Mouse (Mus musculus): ENCODE data around the gene Wbp11. TPM values are rescaled to one million over a fixed set of nuclear protein-coding genes. Genes with fewer than 3 reads are reported as not detected.
A peak's percentile ranks its signal among the peaks of the same experiment; 100 is the strongest.

Gene Wbp11
- total and polyA plus RNA-seq, 3 experiments: 43.5 to 411 (median 294) TPM

DNA sequence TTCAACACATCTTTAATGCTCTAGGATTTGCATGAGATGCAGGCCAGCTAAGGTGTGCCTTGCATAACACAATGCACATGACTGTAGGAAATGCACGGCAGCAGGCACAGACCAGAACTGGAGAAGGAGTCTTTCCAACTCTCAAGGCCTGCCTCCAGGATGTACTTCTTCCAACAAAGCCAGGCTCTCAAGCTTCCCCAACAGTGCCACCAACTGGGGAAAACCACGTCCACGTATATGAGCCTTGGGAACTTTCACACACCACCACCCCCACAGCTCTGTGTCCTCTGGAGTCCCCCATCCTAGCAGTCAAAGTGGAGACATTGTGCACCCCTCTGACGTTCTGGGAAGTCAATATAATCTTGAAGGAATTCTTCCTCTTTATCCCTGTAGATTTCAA is 14.9 kb downstream of the Wbp11 start:
- TF ChIP-seq MEF2A (IDR thresholded peaks at IDR 0.05; ENCODE audit: extremely low read depth, insufficient replicate concordance, low read depth, low read length, poor library complexity, severe bottlenecking) (no peak), CTCF (IDR thresholded peaks at IDR 0.05 in 2 of 3, conservative IDR thresholded peaks at IDR 0.05 in 1 of 3; ENCODE audit: control insufficient read depth in 1 of 3, insufficient read depth in 1 of 3, low read depth in 2 of 3, low read length in 3 of 3, poor library complexity in 1 of 3, severe bottlenecking in 1 of 3) (peak in 1 of 3 experiments; percentile 26; a peak in 1 of 6 replicates), ZNF384 (IDR thresholded peaks at IDR 0.05; ENCODE audit: low read depth, low read length) (no peak)
- Histone ChIP-seq H3K4me3 (ENCODE audit: control insufficient read depth in 1 of 2, insufficient read depth in 1 of 2, low read depth in 2 of 2, low read length in 2 of 2) (no peak overlapping the region), H3K36me3 (ENCODE audit: control insufficient read depth in 1 of 2, insufficient read depth in 2 of 2, low read length in 2 of 2) (peaks cover 10 to 15% of the 10 kb centered on the region in 2 experiments), H3K27ac (ENCODE audit: control insufficient read depth, low read depth, low read length) (no peak overlapping the region), H3K9me3 (replicated peaks; ENCODE audit: insufficient read depth, low read length) (no peaks in the 10 kb centered on the region), H3K4me1 (ENCODE audit: control insufficient read depth in 1 of 2, insufficient read depth in 2 of 2, low read length in 2 of 2) (peaks cover 0 to 12% of the 10 kb centered on the region in 2 experiments; a peak in 3 of 4 replicates), H3K9ac (ENCODE audit: control insufficient read depth, low read depth, low read length, poor library complexity, severe bottlenecking) (no peak overlapping the region), H3K79me2 (ENCODE audit: control insufficient read depth, insufficient read depth, low read length, poor library complexity) (peaks cover 25% of the 10 kb centered on the region), H3K27me3 (ENCODE audit: control insufficient read depth in 1 of 2, insufficient read depth in 2 of 2, low read length in 2 of 2) (no peaks in the 10 kb centered on the region)
- peak; percentile 37 for DNase-seq (ENCODE audit: low read depth, low spot score)

- Histone ChIP-seq H3K36me3 (ENCODE audit: control insufficient read depth in 1 of 2, insufficient read depth in 2 of 2, low read length in 2 of 2) (peaks cover 8 to 10% of the 10 kb centered on the region in 2 experiments), H3K79me2 (ENCODE audit: control insufficient read depth, insufficient read depth, low read length, poor library complexity) (peaks cover 24% of the 10 kb centered on the region), H3K9ac (ENCODE audit: control insufficient read depth, low read depth, low read length, poor library complexity, severe bottlenecking) (no peak overlapping the region), H3K9me3 (replicated peaks; ENCODE audit: insufficient read depth, low read length) (no peaks in the 10 kb centered on the region), H3K4me1 (ENCODE audit: control insufficient read depth in 1 of 2, insufficient read depth in 2 of 2, low read length in 2 of 2) (peaks cover 0 to 12% of the 10 kb centered on the region in 2 experiments; a peak in 3 of 4 replicates), H3K27ac (ENCODE audit: control insufficient read depth, low read depth, low read length) (no peak overlapping the region), H3K27me3 (ENCODE audit: control insufficient read depth in 1 of 2, insufficient read depth in 2 of 2, low read length in 2 of 2) (no peaks in the 10 kb centered on the region), H3K4me3 (ENCODE audit: control insufficient read depth in 1 of 2, insufficient read depth in 1 of 2, low read depth in 2 of 2, low read length in 2 of 2) (no peak overlapping the region)
- TF ChIP-seq GABPA (IDR thresholded peaks at IDR 0.05; ENCODE audit: low read depth, low read length) (no peak), SIN3A (IDR thresholded peaks at IDR 0.05; ENCODE audit: low read length) (no peak), TCF12 (IDR thresholded peaks at IDR 0.05; ENCODE audit: low read depth, low read length) (no peak), EP300 (IDR thresholded peaks at IDR 0.05; ENCODE audit: low read depth in 1 of 2, low read length in 2 of 2) (no peak), MAZ (IDR thresholded peaks at IDR 0.05; ENCODE audit: low read depth, low read length) (no peak), POLR2AphosphoS5 (IDR thresholded peaks at IDR 0.05; ENCODE audit: borderline replicate concordance, low read depth, low read length) (no peak), USF1 (IDR thresholded peaks at IDR 0.05; ENCODE audit: low read depth, low read length) (no peak), RAD21 (IDR thresholded peaks at IDR 0.05; ENCODE audit: low read depth, low read length) (no peak)
- no peak for DNase-seq (ENCODE audit: low read depth, low spot score)
These were observed 16.8 kb downstream of the Wbp11 start for GRCm38 (mm10) chr6:136811196-136811595.

- H3K79me2 ChIP-seq (ENCODE audit: control insufficient read depth, insufficient read depth, low read length, poor library complexity): peaks cover 24% of the 10 kb centered on the region
- H3K27me3 ChIP-seq (ENCODE audit: control insufficient read depth in 1 of 2, insufficient read depth in 2 of 2, low read length in 2 of 2): no peaks in the 10 kb centered on the region
- peak overlapping the region; percentile 94 for H3K9ac ChIP-seq (ENCODE audit: control insufficient read depth, low read depth, low read length, poor library complexity, severe bottlenecking)
- H3K36me3 ChIP-seq (ENCODE audit: control insufficient read depth in 1 of 2, insufficient read depth in 2 of 2, low read length in 2 of 2): peaks cover 8 to 17% of the 10 kb centered on the region in 2 experiments
- peak overlapping the region; percentile 61 to 74 for H3K4me3 ChIP-seq (ENCODE audit: control insufficient read depth in 1 of 2, insufficient read depth in 1 of 2, low read depth in 2 of 2, low read length in 2 of 2)
- peaks cover 0 to 16% of the 10 kb centered on the region in 2 experiments; a peak in 3 of 4 replicates for H3K4me1 ChIP-seq (ENCODE audit: control insufficient read depth in 1 of 2, insufficient read depth in 2 of 2, low read length in 2 of 2)
- peak; percentile 35 for DNase-seq (ENCODE audit: low read depth, low spot score)
- TF ChIP-seq UBTF (IDR thresholded peaks at IDR 0.05; ENCODE audit: borderline replicate concordance, insufficient read depth, low read depth, low read length) (no peak), ZNF384 (IDR thresholded peaks at IDR 0.05; ENCODE audit: low read depth, low read length) (no peak), EP300 (IDR thresholded peaks at IDR 0.05; ENCODE audit: low read depth in 1 of 2, low read length in 2 of 2) (no peak), MAFK (IDR thresholded peaks at IDR 0.05; ENCODE audit: borderline replicate concordance, low read depth, low read length) (no peak)
- H3K27ac ChIP-seq (ENCODE audit: control insufficient read depth, low read depth, low read length): peak overlapping the region; percentile 77
- no peaks in the 10 kb centered on the region for H3K9me3 ChIP-seq (replicated peaks; ENCODE audit: insufficient read depth, low read length)
These were observed 18.4 kb downstream of the Wbp11 start for GRCm38 (mm10) chr6:136809673-136810072.

All from MEL (cell line).